Mouse (Mus musculus): ENCODE data around the gene 1700069L16Rik. TPM values are rescaled to one million over a fixed set of nuclear protein-coding genes. Genes with fewer than 3 reads are reported as not detected.
A peak's percentile ranks its signal among the peaks of the same experiment; 100 is the strongest.

The 1700069L16Rik gene
- polyA plus RNA-seq, 1 experiment from 2014 or later: not detected

DNA sequence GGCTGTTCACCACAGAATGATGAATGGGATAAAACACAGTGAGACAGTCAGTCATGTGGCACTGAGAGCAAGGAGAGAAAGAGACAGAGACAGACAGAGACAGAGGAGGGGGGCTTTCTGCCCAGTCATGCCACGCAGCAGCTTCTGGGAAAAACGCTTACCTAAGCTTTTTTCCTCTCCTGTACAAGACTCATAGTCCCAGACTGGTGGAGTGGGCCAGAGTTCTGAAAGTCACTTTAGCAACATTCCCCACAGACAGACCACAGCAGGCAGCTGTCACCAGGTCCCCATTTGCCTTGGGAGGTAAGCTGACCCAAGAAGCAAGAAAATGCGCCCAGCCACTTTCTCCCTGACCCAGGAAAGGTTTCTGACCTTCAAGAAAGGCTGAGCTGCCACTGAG, 42.1 kb downstream of the 1700069L16Rik start:
- no peak overlapping the region for H3K4me2 ChIP-seq (ENCODE audit: low read length)
- H3K27me3 ChIP-seq (replicated peaks; ENCODE audit: control insufficient read depth, insufficient read depth, low read length): no peaks in the 10 kb centered on the region
- no peak overlapping the region for H3K27ac ChIP-seq (ENCODE audit: low read depth, low read length)
- H3K9ac ChIP-seq (ENCODE audit: low read depth, low read length): no peak overlapping the region
- WGBS: 84% methylated on average over 3 of the region's 3 CpGs
- H3K9me3 ChIP-seq (ENCODE audit: control insufficient read depth, low read length): 0 out of 2 replicates have a peak, but pooled peaks cover 4% of the 10 kb centered on the region
- no peak overlapping the region for H3K4me3 ChIP-seq (ENCODE audit: low read length)
- H3K4me1 ChIP-seq (ENCODE audit: control insufficient read depth, insufficient read depth, low read depth, low read length): peaks cover 3% of the 10 kb centered on the region
- no peak for ATAC-seq
- H3K36me3 ChIP-seq (ENCODE audit: control insufficient read depth, insufficient read depth, low read length): no peaks in the 10 kb centered on the region

GRCm38 (mm10) chr5:113681219-113681618, 43.4 kb downstream of the 1700069L16Rik start:
- H3K9ac ChIP-seq (ENCODE audit: low read depth, low read length): no peak overlapping the region
- H3K4me1 ChIP-seq (ENCODE audit: control insufficient read depth, insufficient read depth, low read depth, low read length): peaks cover 3% of the 10 kb centered on the region
- 0 out of 2 replicates have a peak, but pooled peaks cover 4% of the 10 kb centered on the region for H3K9me3 ChIP-seq (ENCODE audit: control insufficient read depth, low read length)
- 73% methylated on average over 14 of the region's 14 CpGs for WGBS
- no peak overlapping the region for H3K27ac ChIP-seq (ENCODE audit: low read depth, low read length)
- no peaks in the 10 kb centered on the region for H3K27me3 ChIP-seq (replicated peaks; ENCODE audit: control insufficient read depth, insufficient read depth, low read length)
- ATAC-seq: no peak
- no peaks in the 10 kb centered on the region for H3K36me3 ChIP-seq (ENCODE audit: control insufficient read depth, insufficient read depth, low read length)
- no peak overlapping the region for H3K4me3 ChIP-seq (ENCODE audit: low read length)
- no peak overlapping the region for H3K4me2 ChIP-seq (ENCODE audit: low read length)

- 93% methylated on average over 4 of the region's 4 CpGs for WGBS
- no peak for ATAC-seq
- H3K4me3 ChIP-seq (ENCODE audit: low read length): no peak overlapping the region
- H3K9me3 ChIP-seq (ENCODE audit: control insufficient read depth, low read length): 0 out of 2 replicates have a peak, but pooled peaks cover 4% of the 10 kb centered on the region
- H3K4me2 ChIP-seq (ENCODE audit: low read length): no peak overlapping the region
- no peaks in the 10 kb centered on the region for H3K27me3 ChIP-seq (replicated peaks; ENCODE audit: control insufficient read depth, insufficient read depth, low read length)
- no peak overlapping the region for H3K9ac ChIP-seq (ENCODE audit: low read depth, low read length)
- no peak overlapping the region for H3K27ac ChIP-seq (ENCODE audit: low read depth, low read length)
- H3K4me1 ChIP-seq (ENCODE audit: control insufficient read depth, insufficient read depth, low read depth, low read length): peaks cover 3% of the 10 kb centered on the region
- no peaks in the 10 kb centered on the region for H3K36me3 ChIP-seq (ENCODE audit: control insufficient read depth, insufficient read depth, low read length)
These were observed 45.1 kb downstream of the 1700069L16Rik start for GRCm38 (mm10) chr5:113679509-113679908.

DNA sequence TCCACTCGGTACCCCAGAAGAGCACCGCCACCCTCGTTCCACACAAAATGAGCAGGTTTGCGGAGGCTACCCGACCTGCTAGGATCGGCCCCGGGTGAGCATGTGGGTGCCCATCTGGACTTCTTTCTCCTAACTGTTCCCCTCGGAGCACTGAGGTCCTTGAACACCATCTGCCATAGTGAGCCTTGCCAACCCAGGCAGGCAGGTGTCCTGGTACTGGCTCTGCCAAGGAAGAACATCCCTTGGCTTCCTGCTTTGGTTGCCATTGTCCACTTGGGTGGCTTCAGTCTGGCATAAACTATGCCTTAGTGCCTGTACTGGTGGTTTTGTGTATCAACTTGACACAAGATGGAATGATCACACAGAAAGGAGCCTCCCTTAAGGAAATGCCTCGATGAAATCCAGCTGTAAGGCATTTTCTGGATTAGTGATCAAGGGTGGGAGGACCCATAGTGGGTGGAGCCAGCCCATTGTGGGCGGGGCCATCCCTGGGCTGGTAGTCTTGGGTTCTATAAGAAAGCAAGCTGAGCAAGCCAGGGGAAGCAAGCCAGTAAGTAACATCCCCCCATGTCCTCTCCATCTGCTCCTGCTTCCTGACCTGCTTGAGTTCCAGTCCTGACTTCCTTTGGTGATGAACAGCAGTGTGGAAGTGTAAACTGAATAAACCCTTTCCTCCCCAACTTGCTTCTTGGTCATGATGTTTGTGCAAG, 45.7 kb downstream of the 1700069L16Rik start:
- H3K9me3 ChIP-seq (ENCODE audit: control insufficient read depth, low read length): 0 out of 2 replicates have a peak, but pooled peaks cover 4% of the 10 kb centered on the region
- 54% methylated on average over 10 of the region's 10 CpGs for WGBS
- H3K27ac ChIP-seq (ENCODE audit: low read depth, low read length): no peak overlapping the region
- no peak overlapping the region for H3K4me3 ChIP-seq (ENCODE audit: low read length)
- no peaks in the 10 kb centered on the region for H3K36me3 ChIP-seq (ENCODE audit: control insufficient read depth, insufficient read depth, low read length)
- H3K9ac ChIP-seq (ENCODE audit: low read depth, low read length): no peak overlapping the region
- H3K27me3 ChIP-seq (replicated peaks; ENCODE audit: control insufficient read depth, insufficient read depth, low read length): no peaks in the 10 kb centered on the region
- peak; percentile 58; the same call in 1 of the 2 replicates for ATAC-seq
- no peak overlapping the region for H3K4me2 ChIP-seq (ENCODE audit: low read length)
- H3K4me1 ChIP-seq (ENCODE audit: control insufficient read depth, insufficient read depth, low read depth, low read length): peaks cover 3% of the 10 kb centered on the region

DNA sequence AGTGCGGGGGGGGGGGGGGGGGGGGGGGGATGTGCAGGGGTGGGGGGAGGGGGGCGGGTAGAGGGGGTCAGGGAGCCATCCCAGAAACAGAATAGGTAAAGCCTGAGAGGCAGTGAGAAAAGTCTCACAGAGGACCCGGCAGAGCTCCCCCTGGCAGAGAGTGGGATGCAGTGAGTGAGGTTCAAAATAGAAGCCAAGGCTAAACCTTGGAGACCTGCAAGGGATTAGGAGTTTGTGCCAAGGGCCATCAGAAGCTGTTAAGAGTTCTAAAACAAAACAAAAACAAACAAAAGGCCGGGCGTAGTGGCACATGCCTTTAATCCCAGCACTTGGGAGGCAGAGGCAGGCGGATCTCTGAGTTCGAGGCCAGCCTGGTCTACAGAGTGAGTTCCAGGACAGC, 47.0 kb downstream of the 1700069L16Rik start:
- no peak overlapping the region for H3K4me2 ChIP-seq (ENCODE audit: low read length)
- ATAC-seq: no peak
- no peak overlapping the region for H3K27ac ChIP-seq (ENCODE audit: low read depth, low read length)
- 0 out of 2 replicates have a peak, but pooled peaks cover 4% of the 10 kb centered on the region for H3K9me3 ChIP-seq (ENCODE audit: control insufficient read depth, low read length)
- H3K36me3 ChIP-seq (ENCODE audit: control insufficient read depth, insufficient read depth, low read length): no peaks in the 10 kb centered on the region
- H3K4me3 ChIP-seq (ENCODE audit: low read length): no peak overlapping the region
- no peak overlapping the region for H3K9ac ChIP-seq (ENCODE audit: low read depth, low read length)
- H3K27me3 ChIP-seq (replicated peaks; ENCODE audit: control insufficient read depth, insufficient read depth, low read length): no peaks in the 10 kb centered on the region
- H3K4me1 ChIP-seq (ENCODE audit: control insufficient read depth, insufficient read depth, low read depth, low read length): no peaks in the 10 kb centered on the region
- WGBS: 89% methylated on average over 5 of the region's 7 CpGs

DNA sequence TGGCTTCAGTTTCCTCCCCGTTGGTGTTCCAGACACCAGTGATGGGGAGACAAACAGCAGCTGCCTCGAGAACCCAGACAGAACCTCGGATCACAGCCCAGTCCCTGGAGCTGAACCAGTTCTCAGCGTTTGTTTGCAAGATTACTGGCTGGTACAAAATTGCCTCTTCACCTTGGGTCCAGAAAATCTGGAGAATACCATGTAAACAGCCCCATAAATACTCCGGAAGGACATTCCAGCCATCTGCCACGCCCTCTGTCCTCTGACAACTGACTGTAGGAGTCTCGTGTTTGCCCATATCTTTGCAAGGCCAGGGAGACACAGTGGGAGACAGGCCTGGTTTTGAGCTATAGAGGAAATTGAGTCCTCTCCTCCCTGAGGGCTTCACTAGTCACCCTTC, 49.7 kb downstream of the 1700069L16Rik start:
- Histone ChIP-seq H3K4me3 (ENCODE audit: low read length) (no peak overlapping the region), H3K36me3 (ENCODE audit: control insufficient read depth, insufficient read depth, low read length) (no peaks in the 10 kb centered on the region), H3K27me3 (replicated peaks; ENCODE audit: control insufficient read depth, insufficient read depth, low read length) (no peaks in the 10 kb centered on the region), H3K4me2 (ENCODE audit: low read length) (no peak overlapping the region), H3K9ac (ENCODE audit: low read depth, low read length) (no peak overlapping the region), H3K4me1 (ENCODE audit: control insufficient read depth, insufficient read depth, low read depth, low read length) (no peaks in the 10 kb centered on the region), H3K9me3 (ENCODE audit: control insufficient read depth, low read length) (no peaks in the 10 kb centered on the region), H3K27ac (ENCODE audit: low read depth, low read length) (no peak overlapping the region)
- no peak for ATAC-seq
- 74% methylated on average over 7 of the region's 7 CpGs for WGBS

- H3K4me2 ChIP-seq (ENCODE audit: low read length): no peak overlapping the region
- H3K4me3 ChIP-seq (ENCODE audit: low read length): no peak overlapping the region
- H3K27me3 ChIP-seq (replicated peaks; ENCODE audit: control insufficient read depth, insufficient read depth, low read length): no peaks in the 10 kb centered on the region
- no peaks in the 10 kb centered on the region for H3K4me1 ChIP-seq (ENCODE audit: control insufficient read depth, insufficient read depth, low read depth, low read length)
- ATAC-seq: no peak
- H3K9ac ChIP-seq (ENCODE audit: low read depth, low read length): no peak overlapping the region
- no peaks in the 10 kb centered on the region for H3K36me3 ChIP-seq (ENCODE audit: control insufficient read depth, insufficient read depth, low read length)
- no peaks in the 10 kb centered on the region for H3K9me3 ChIP-seq (ENCODE audit: control insufficient read depth, low read length)
- WGBS: 83% methylated on average over 7 of the region's 7 CpGs
- H3K27ac ChIP-seq (ENCODE audit: low read depth, low read length): no peak overlapping the region
These were observed 52.1 kb downstream of the 1700069L16Rik start for GRCm38 (mm10) chr5:113672456-113672855.

DNA sequence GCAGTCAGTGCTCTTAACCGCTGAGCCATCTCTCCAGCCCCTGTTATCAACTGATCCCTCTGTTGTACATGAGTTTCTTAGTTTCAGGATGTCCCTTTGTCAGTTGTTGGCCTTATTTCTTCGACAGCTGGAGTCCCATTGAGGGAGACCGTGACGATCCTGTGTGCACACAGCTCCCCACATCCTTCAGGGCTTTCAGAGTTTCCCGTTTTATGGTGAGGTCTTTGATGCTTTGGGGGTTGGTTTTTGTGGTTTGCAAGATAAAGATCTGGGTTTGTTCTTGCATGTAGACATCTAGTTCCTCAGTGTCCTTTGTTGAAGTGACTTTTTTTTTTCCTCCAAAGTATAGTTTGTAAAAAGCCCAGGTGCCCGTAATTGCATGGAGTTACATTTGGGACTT, 54.0 kb downstream of the 1700069L16Rik start:
- no peak overlapping the region for H3K4me2 ChIP-seq (ENCODE audit: low read length)
- ATAC-seq: no peak
- 78% methylated on average over 6 of the region's 6 CpGs for WGBS

GRCm38 (mm10) chr5:113670110-113670509, 54.5 kb downstream of the 1700069L16Rik start:
- H3K9ac ChIP-seq (ENCODE audit: low read depth, low read length): no peak overlapping the region
- H3K9me3 ChIP-seq (ENCODE audit: control insufficient read depth, low read length): no peaks in the 10 kb centered on the region
- H3K27me3 ChIP-seq (replicated peaks; ENCODE audit: control insufficient read depth, insufficient read depth, low read length): no peaks in the 10 kb centered on the region
- no peak overlapping the region for H3K4me3 ChIP-seq (ENCODE audit: low read length)
- H3K4me2 ChIP-seq (ENCODE audit: low read length): no peak overlapping the region
- no peak for ATAC-seq
- no peak overlapping the region for H3K27ac ChIP-seq (ENCODE audit: low read depth, low read length)
- H3K4me1 ChIP-seq (ENCODE audit: control insufficient read depth, insufficient read depth, low read depth, low read length): no peaks in the 10 kb centered on the region
- H3K36me3 ChIP-seq (ENCODE audit: control insufficient read depth, insufficient read depth, low read length): no peaks in the 10 kb centered on the region
- 69% methylated on average over 3 of the region's 3 CpGs for WGBS

More for the DNA sequence above, 54.0 kb downstream of the 1700069L16Rik start:
- Histone ChIP-seq H3K9me3 (ENCODE audit: control insufficient read depth, low read length) (no peaks in the 10 kb centered on the region), H3K27me3 (replicated peaks; ENCODE audit: control insufficient read depth, insufficient read depth, low read length) (no peaks in the 10 kb centered on the region), H3K4me3 (ENCODE audit: low read length) (no peak overlapping the region), H3K36me3 (ENCODE audit: control insufficient read depth, insufficient read depth, low read length) (no peaks in the 10 kb centered on the region), H3K9ac (ENCODE audit: low read depth, low read length) (no peak overlapping the region), H3K4me1 (ENCODE audit: control insufficient read depth, insufficient read depth, low read depth, low read length) (no peaks in the 10 kb centered on the region), H3K27ac (ENCODE audit: low read depth, low read length) (no peak overlapping the region)

Data from hindbrain, embryonic 16.5 days (tissue).